Mouse (Mus musculus): ENCODE results near the gene Vat1l. TPM values are rescaled to one million over a fixed set of nuclear protein-coding genes. Genes with fewer than 3 reads are reported as not detected.

Vat1l gene
- polyA plus RNA-seq, 1 experiment from 2014 or later, result 0.87 TPM

GRCm38 (mm10) chr8:114401679-114402078 lies 196.3 kb downstream of the Vat1l start:
- Histone ChIP-seq H3K4me3 (no peak overlapping the region), H3K4me1 (peaks cover 11% of the 10 kb centered on the region), H3K27ac (replicated peaks) (no peak overlapping the region), H3K9ac (no peak overlapping the region), H3K9me3 (no peaks in the 10 kb centered on the region), H3K27me3 (replicated peaks) (no peaks in the 10 kb centered on the region), H3K36me3 (no peaks in the 10 kb centered on the region), H3K4me2 (no peak overlapping the region)
- no peak for ATAC-seq (ENCODE audit: extremely low read depth, insufficient number of reproducible peaks, low FRiP score, low TSS enrichment)
- WGBS, result 64% methylated on average over 7 of the region's 7 CpGs

- no peak for ATAC-seq (ENCODE audit: extremely low read depth, insufficient number of reproducible peaks, low FRiP score, low TSS enrichment)
- Histone ChIP-seq H3K4me2 (no peak overlapping the region), H3K9me3 (no peaks in the 10 kb centered on the region), H3K4me3 (no peak overlapping the region), H3K9ac (no peak overlapping the region), H3K27me3 (replicated peaks) (no peaks in the 10 kb centered on the region), H3K27ac (replicated peaks) (no peak overlapping the region), H3K36me3 (no peaks in the 10 kb centered on the region), H3K4me1 (no peaks in the 10 kb centered on the region)
- 66% methylated on average over 3 of the region's 3 CpGs for WGBS
Measured at GRCm38 (mm10) chr8:114411421-114411820, 206.0 kb downstream of the Vat1l start.

GRCm38 (mm10) chr8:114417786-114418185 lies 212.4 kb downstream of the Vat1l start, which contains the start of gene Clec3a:
Clec3a (plus strand) TSS chr8:114418086.
- ATAC-seq (ENCODE audit: extremely low read depth, insufficient number of reproducible peaks, low FRiP score, low TSS enrichment), result no peak
- no peaks in the 10 kb centered on the region for H3K4me1 ChIP-seq
- H3K27ac ChIP-seq (replicated peaks), result no peak within 1 kb of the TSS
- no peak within 1 kb of the TSS for H3K4me3 ChIP-seq
- no peak within 1 kb of the TSS for H3K9ac ChIP-seq
- no peaks in the 10 kb centered on the region for H3K9me3 ChIP-seq
- WGBS, result 69% methylated on average over 8 of the region's 8 CpGs
- H3K27me3 ChIP-seq (replicated peaks), result no peaks in the 10 kb centered on the region
- H3K4me2 ChIP-seq, result no peak within 1 kb of the TSS
- H3K36me3 ChIP-seq, result no peaks in the 10 kb centered on the region

- ATAC-seq (ENCODE audit: extremely low read depth, insufficient number of reproducible peaks, low FRiP score, low TSS enrichment), result no peak
Measured at GRCm38 (mm10) chr8:114418486-114418885, 213.1 kb downstream of the Vat1l start.

GRCm38 (mm10) chr8:114418904-114419303 lies 213.5 kb downstream of the Vat1l start:
- ATAC-seq (ENCODE audit: extremely low read depth, insufficient number of reproducible peaks, low FRiP score, low TSS enrichment), result no peak
- Histone ChIP-seq H3K36me3 (no peaks in the 10 kb centered on the region), H3K9me3 (no peaks in the 10 kb centered on the region), H3K4me2 (no peak overlapping the region), H3K27ac (replicated peaks) (no peak overlapping the region), H3K9ac (no peak overlapping the region), H3K4me3 (no peak overlapping the region), H3K27me3 (replicated peaks) (no peaks in the 10 kb centered on the region), H3K4me1 (no peaks in the 10 kb centered on the region)
- WGBS, result 74% methylated on average over 6 of the region's 6 CpGs

More at GRCm38 (mm10) chr8:114418486-114418885, 213.1 kb downstream of the Vat1l start:
- no peak overlapping the region for H3K4me3 ChIP-seq
- 61% methylated on average over 5 of the region's 5 CpGs for WGBS
- no peak overlapping the region for H3K9ac ChIP-seq
- no peak overlapping the region for H3K27ac ChIP-seq (replicated peaks)
- H3K9me3 ChIP-seq, result no peaks in the 10 kb centered on the region
- no peaks in the 10 kb centered on the region for H3K36me3 ChIP-seq
- H3K4me1 ChIP-seq, result no peaks in the 10 kb centered on the region
- H3K4me2 ChIP-seq, result no peak overlapping the region
- H3K27me3 ChIP-seq (replicated peaks), result no peaks in the 10 kb centered on the region

GRCm38 (mm10) chr8:114421544-114421943 lies 216.1 kb downstream of the Vat1l start:
- Histone ChIP-seq H3K27ac (replicated peaks) (no peak overlapping the region), H3K4me1 (no peaks in the 10 kb centered on the region), H3K36me3 (no peaks in the 10 kb centered on the region), H3K27me3 (replicated peaks) (no peaks in the 10 kb centered on the region), H3K4me2 (no peak overlapping the region), H3K9me3 (no peaks in the 10 kb centered on the region), H3K4me3 (no peak overlapping the region), H3K9ac (no peak overlapping the region)
- ATAC-seq (ENCODE audit: extremely low read depth, insufficient number of reproducible peaks, low FRiP score, low TSS enrichment), result no peak
- WGBS, result 61% methylated on average over 4 of the region's 4 CpGs

Other genes starting within 250 kb of the Vat1l start
- 21.8 and 23.0 TPM in 2 replicates for gene Nudt7, start 72.1 kb upstream of the Vat1l start, polyA plus RNA-seq (2015; fragmentation: Nextera tagmentation; extraction: Ambion mirVana)
- gene Clec3a, start 212.5 kb downstream of the Vat1l start, polyA plus RNA-seq (2015; fragmentation: Nextera tagmentation; extraction: Ambion mirVana), result not detected in 2 replicates
- 9.0 and 9.9 TPM in 2 replicates for gene Wwox, start 234.0 kb downstream of the Vat1l start, polyA plus RNA-seq (2015; fragmentation: Nextera tagmentation; extraction: Ambion mirVana)

Measured in heart, embryonic 13.5 days (tissue).